Mouse (Mus musculus) lung, postnatal 10 days (tissue): ENCODE measurements around the gene Ndufaf3.

ENCODE experiments used
- DNase-seq: peaks from one replicate; pipeline ENCODE4 v3.0.0; 2021

The Ndufaf3 gene

GRCm38 (mm10) chr9:108572321-108572720 lies 5.1 kb upstream of the Ndufaf3 start:
- no peak for DNase-seq

- no peak for DNase-seq
Observed at GRCm38 (mm10) chr9:108571401-108571973, 4.3 kb upstream of the Ndufaf3 start.

GRCm38 (mm10) chr9:108570207-108570896 lies 3.1 kb upstream of the Ndufaf3 start:
- peak; percentile 91 for DNase-seq

GRCm38 (mm10) chr9:108569381-108570206 lies 2.4 kb upstream of the Ndufaf3 start, which contains the start of gene Dalrd3:
TSS of gene Dalrd3 (plus strand) at chr9:108569886.
- DNase-seq, result peak; percentile 95

- DNase-seq, result no peak
Observed at GRCm38 (mm10) chr9:108568511-108568921, 1.3 kb upstream of the Ndufaf3 start.

- peak; percentile 53 for DNase-seq
Observed at GRCm38 (mm10) chr9:108567931-108568419, 741 bp upstream of the Ndufaf3 start.

- DNase-seq, result no peak
Observed at GRCm38 (mm10) chr9:108565881-108566814, 1.1 kb downstream of the Ndufaf3 start.

- no peak for DNase-seq
Observed at GRCm38 (mm10) chr9:108564131-108564530, 3.1 kb downstream of the Ndufaf3 start.

- DNase-seq, result no peak
Observed at GRCm38 (mm10) chr9:108563671-108564070, 3.6 kb downstream of the Ndufaf3 start.

GRCm38 (mm10) chr9:108560227-108560841 lies 6.9 kb downstream of the Ndufaf3 start, which contains the start of gene Impdh2:
TSS of gene Impdh2 (plus strand) at chr9:108560286.
- peak; percentile 98 for DNase-seq

- DNase-seq, result no peak
Observed at GRCm38 (mm10) chr9:108559169-108559568, 8.1 kb downstream of the Ndufaf3 start.

- DNase-seq, result no peak
Observed at GRCm38 (mm10) chr9:108546875-108547274, 20.4 kb downstream of the Ndufaf3 start.

GRCm38 (mm10) chr9:108545986-108546385 lies 21.2 kb downstream of the Ndufaf3 start:
- DNase-seq, result no peak

- no peak for DNase-seq
Observed at GRCm38 (mm10) chr9:108540846-108541245, 26.4 kb downstream of the Ndufaf3 start.

GRCm38 (mm10) chr9:108531496-108531895 lies 35.7 kb downstream of the Ndufaf3 start:
- no peak for DNase-seq

- DNase-seq, result no peak
Observed at GRCm38 (mm10) chr9:108530954-108531353, 36.3 kb downstream of the Ndufaf3 start.

- DNase-seq, result no peak
Observed at GRCm38 (mm10) chr9:108525400-108525799, 41.8 kb downstream of the Ndufaf3 start.

- DNase-seq, result no peak
Observed at GRCm38 (mm10) chr9:108523341-108523740, 43.9 kb downstream of the Ndufaf3 start.

GRCm38 (mm10) chr9:108521604-108522003 lies 45.6 kb downstream of the Ndufaf3 start:
- DNase-seq, result no peak

- peak; percentile 50 for DNase-seq
Observed at GRCm38 (mm10) chr9:108517931-108518332, 49.3 kb downstream of the Ndufaf3 start.

- DNase-seq, result peak; percentile 89
Observed at GRCm38 (mm10) chr9:108517253-108517930, 49.8 kb downstream of the Ndufaf3 start.
